Mouse (Mus musculus) spleen, embryonic (tissue): ENCODE data around the gene Srrm1.

Source experiments
- CTCF ChIA-PET: fragments of 350-600 bp; sonication (Branson Sonifier 250); formaldehyde crosslinking; loops from one replicate; lab custom pipeline; 2022; lab: Charles Lee

Gene Srrm1

DNA sequence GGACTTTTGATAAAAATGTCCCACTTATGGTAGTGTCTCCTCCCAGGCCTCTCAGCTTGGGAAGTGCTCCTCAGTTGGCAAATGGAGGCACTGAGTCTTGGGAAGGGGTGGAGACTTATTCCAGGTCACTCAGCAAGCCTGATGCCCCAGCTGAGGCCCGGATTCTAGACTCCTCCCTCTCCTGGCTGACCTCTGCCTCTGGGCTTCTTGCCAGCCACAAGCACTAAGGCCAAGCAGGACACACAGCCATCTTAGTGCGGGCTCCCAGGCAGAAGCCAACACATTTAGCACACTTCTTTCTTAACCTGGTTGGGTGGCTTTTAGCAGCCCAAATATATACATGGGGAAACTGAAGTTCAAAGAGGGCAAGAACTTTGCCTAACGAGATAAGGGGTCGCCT is 46.6 kb downstream of the Srrm1 start:
- CTCF ChIA-PET = no interaction called here

DNA sequence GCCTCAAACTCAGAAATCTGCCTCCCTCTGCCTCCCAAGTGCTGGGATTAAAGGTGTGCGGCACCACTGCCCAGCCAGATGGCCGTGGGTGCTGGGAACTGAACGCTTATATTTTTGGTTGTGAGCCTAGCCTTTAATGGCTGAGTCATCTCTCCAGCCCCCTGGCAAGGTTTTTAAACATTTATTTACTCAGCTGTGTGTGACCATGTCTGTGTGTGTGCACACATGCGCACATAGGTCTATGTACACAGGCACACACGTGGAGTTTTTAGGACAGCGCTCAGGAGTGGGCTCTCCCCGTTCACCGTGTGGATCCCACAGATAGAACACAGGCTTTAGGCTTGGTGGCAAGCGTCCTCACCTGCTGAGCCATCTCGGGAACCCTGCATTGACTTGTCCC is 50.9 kb downstream of the Srrm1 start:
- CTCF ChIA-PET = no interaction called here

GRCm38 (mm10) chr4:135301166-135301565 is 52.0 kb downstream of the Srrm1 start:
- CTCF ChIA-PET = no interaction called here

GRCm38 (mm10) chr4:135300248-135301041 is 52.7 kb downstream of the Srrm1 start:
- CTCF ChIA-PET = no interaction called here

DNA sequence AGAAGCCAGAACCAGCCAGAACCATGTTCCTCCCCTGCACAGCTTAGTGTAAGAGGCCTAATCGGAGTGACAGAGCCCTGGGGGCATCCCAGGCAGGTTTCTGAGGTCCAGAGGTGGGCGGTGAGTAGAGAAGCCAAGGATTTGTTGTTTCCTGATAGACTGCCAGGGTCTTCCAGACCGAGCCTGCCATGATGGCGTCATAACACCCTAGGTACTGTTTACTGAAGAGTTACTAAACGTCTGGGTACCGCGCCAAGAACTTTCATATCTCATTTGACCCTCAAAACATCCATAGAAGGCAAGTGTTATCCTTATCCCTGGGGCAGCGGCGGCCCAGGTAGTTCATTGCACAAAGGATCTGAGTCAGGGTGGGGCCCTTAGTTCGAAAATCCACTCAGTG is 54.4 kb downstream of the Srrm1 start:
- CTCF ChIA-PET = no interaction called here

DNA sequence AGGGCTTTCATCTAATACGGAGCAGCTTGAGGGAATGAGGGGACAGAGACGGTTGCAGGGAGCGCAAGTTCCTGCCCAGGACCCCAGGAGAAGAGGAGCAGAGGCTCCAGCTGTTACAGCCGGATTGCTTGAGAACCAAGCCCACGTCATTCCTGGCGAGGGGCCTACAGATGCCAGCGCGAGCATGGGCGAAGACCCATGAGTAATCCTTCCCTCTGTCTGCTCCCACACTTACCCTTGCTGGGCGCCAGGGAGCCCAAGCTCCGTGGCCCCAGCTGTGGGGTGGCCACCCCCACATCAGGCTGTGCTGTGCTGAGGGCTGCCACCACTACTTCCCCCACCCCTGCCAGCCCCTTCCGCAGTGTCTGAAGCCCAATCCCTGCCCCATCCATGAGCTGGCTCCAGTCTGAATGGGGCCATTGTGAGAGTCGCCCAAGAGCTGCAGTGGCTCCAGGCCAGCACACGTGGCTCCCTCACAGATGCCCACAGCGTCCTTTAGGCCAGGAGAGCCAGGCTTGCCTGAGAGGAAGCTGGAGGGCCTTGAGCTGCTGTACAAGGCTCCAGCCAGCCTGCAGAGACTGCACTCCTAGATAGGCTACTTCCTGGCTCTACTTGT is 55.1 kb downstream of the Srrm1 start:
- CTCF ChIA-PET = no interaction called here

DNA sequence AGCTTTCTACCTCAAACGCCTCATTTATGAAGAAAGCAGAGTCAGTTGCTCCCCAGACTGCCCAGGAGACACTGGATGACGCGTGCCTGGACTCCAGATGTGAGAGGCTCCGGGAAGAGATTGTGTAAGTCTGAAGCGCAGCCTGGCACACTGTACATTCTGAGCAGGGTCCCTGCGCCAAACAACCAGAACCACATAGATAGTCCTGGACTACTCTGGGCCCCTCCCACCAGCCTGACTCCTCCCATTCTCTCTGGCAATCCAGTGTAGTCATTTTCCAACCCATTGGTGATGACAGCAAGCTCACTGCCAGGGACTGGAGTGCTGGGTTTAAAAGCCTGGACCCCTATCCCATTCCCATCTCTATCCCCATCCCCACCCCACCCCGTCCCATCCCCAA is 56.0 kb downstream of the Srrm1 start:
- CTCF ChIA-PET = no interaction called here

GRCm38 (mm10) chr4:135296565-135296964 is 56.6 kb downstream of the Srrm1 start:
- CTCF ChIA-PET = no interaction called here

- CTCF ChIA-PET = interaction anchor here (0.8 kb wide), 1 partner anchor 145 kb away, joined by 4 read pairs; no protein-coding TSS in a partner anchor
Observed at GRCm38 (mm10) chr4:135293813-135294212, 59.3 kb downstream of the Srrm1 start.

DNA sequence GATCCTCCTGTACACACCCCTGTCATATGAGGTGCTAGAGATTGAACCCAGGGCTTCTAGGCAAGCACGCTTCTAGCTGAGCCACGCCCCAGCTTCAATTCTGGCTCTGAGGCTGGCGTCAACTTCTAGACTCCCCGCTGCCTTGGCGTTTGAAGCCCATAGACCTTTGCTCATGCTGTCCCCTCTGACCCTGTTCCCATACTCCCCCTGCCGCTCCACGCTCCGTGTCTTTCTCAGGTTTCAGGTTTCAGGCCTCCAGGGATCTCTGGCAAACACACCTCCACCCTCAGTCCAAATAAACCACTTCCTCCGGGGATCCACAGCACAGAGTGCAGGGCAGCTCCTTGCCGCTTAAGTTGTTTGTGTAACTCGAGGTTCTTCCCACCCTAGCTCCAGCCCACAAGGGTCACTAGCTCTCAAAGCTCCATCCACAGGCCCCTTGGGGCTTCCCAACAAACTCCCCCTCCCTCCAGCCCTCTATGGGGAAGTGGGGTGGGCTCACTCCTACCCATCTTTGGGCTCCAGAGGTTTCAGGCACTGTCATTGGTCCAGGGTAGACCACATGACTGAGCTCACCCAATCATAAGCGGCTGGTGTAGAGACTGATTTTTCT is 60.5 kb downstream of the Srrm1 start:
- CTCF ChIA-PET = interaction anchor here (0.6 kb wide), 1 partner anchor 253 kb away, joined by 6 read pairs; no protein-coding TSS in a partner anchor

DNA sequence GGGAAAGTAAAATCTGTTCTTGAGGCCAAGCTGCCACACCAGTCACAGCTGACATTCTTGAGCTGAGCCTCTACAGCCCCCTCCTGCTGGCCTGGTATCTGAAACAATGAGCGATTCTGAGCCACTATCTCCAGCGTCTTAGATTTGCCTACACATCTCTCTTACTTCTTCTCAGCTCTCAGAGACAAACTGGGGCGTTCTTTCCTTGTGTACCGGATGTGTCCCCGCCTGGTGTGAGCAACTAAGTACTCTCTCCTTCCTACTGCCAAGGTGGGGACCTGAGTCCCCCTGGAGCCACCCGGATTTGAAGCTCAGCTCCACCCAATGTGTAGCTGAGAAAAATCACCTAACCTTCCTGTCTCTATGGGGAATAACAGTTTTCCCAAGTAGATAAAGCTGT is 61.3 kb downstream of the Srrm1 start:
- CTCF ChIA-PET = no interaction called here

DNA sequence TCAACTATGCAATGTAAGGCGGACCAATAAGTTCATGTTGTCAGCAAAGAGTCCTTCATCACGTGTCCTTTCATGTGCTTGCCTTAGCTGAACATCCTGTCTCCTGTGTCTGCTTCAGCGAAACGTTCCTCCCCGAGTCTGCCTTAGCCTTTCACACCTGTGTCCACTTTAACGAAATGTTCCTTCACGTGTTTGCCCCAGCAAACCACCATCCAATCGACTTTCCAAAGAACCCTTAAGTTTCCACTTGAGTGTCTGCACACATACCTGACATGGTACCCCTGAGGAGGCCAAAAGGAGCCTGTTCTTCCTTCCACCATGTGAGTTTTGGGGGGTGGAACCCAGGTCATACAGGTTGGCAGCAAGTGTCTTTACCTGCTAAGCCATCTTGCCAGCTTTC is 61.9 kb downstream of the Srrm1 start:
- CTCF ChIA-PET = interaction anchor here (0.6 kb wide), 1 partner anchor 21 kb away, joined by 3 read pairs; no protein-coding TSS in a partner anchor

DNA sequence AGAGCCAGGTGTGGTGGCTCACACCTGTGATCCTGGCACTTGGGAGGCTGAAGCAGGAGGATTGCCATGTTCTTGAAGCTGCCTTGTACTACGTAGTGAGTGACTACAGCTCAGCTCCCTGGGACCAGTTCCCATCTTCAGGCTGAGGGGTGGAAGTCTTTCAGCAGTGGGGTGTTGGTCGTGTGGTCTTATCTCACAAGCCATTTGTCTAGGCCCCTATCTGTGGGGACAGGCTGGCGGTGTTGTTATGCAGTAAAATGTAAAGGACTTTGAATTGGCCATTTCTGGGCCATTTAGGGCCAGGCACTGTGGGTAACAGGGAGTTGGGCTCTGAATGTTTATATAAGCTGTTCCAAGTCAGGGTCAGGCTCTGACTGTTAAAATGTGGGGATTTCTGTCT is 65.1 kb downstream of the Srrm1 start:
- CTCF ChIA-PET = no interaction called here

GRCm38 (mm10) chr4:135286833-135287395 is 66.2 kb downstream of the Srrm1 start:
- CTCF ChIA-PET = no interaction called here

GRCm38 (mm10) chr4:135286033-135286622 is 67.0 kb downstream of the Srrm1 start:
- CTCF ChIA-PET = interaction anchor here (0.6 to 0.7 kb wide), 3 partner anchors 35 to 449 kb away, joined by 3 to 7 read pairs (median 3); no protein-coding TSS in a partner anchor

DNA sequence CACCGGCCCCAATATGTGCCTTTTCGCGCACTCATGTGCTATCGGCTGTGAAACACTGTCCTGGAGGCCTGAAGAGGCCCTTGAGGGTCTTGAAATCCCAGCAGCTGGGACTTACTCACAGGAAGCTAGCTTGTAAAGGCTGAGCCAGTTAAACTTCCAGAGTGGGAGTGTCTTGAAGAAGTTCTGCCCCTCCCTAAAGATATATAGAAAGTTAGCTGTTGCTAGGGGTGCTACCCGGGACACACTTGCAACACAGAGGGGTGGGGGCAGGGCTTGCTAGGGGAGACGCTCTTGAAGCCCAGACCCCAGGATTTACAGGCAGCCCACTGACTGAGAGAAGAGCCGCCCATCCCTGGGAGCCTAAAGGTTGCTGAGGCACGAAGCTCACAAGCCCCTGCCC is 67.7 kb downstream of the Srrm1 start:
- CTCF ChIA-PET = no interaction called here

DNA sequence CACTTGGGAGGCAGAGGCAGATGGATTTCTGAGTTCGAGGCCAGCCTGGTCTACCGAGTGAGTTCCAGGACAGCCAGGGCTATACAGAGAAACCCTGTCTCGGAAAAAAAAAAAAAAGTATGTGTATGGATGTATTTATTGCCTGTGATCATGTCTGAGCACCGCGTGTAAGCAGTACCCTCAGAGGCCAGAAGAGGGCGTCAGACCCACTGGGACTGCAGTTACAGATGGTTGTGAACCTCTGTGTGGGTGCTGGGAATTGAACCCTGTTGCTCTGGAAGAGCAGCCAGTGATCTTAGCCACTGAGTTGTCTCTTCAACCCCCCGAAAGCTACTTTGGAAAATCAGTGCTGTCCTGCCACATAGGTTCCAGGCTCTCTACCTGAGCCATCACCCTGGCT is 69.2 kb downstream of the Srrm1 start:
- CTCF ChIA-PET = no interaction called here

GRCm38 (mm10) chr4:135283417-135283816 is 69.7 kb downstream of the Srrm1 start:
- CTCF ChIA-PET = interaction anchor here (0.6 to 0.7 kb wide), 3 partner anchors 25 to 1556 kb away, joined by 3 to 4 read pairs (median 4); no protein-coding TSS in a partner anchor

GRCm38 (mm10) chr4:135282651-135283290 is 70.3 kb downstream of the Srrm1 start:
- CTCF ChIA-PET = interaction anchor here (0.6 to 0.7 kb wide), 3 partner anchors 26 to 1556 kb away, joined by 3 to 4 read pairs (median 4); no protein-coding TSS in a partner anchor

DNA sequence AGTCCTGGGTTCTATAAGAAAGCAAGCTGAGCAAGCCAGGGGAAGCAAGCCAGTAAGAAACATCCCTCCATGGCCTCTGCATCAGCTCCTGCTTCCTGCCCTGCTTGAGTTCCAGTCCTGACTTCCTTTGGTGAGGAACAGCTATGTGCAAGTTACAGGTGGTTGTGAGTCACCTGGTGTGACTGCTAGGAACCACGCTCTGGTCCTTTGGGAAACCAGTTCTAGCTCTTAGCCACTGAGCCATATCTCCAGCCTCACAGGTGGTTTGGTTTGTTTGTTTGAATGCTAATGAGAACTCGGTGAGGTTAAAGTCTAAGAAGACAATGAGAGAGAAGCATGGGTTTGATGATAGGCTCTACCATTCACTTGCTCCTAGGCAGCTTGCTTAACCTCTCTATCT is 73.1 kb downstream of the Srrm1 start:
- CTCF ChIA-PET = interaction anchor here (0.7 to 0.9 kb wide), 2 partner anchors 68 to 76 kb away, joined by 4 read pairs; no protein-coding TSS in a partner anchor
